Mouse (Mus musculus) heart, embryonic 10.5 days (tissue): ENCODE data around the gene Tbc1d2b. TPM values are rescaled to one million over a fixed set of nuclear protein-coding genes. Genes with fewer than 3 reads are reported as not detected.

Experiments used
- DNase-seq: peaks from one replicate; pipeline ENCODE4 v3.0.0-alpha.2; 2017; ENCODE audit warnings: low spot score
- H3K27ac ChIP-seq: fragments of 300-500 bp; sonication (generic); 2 replicates; pipeline ENCODE4 v1.5.1; 2016; ENCODE audit warnings: mild to moderate bottlenecking
- H3K27me3 ChIP-seq: fragments of 300-500 bp; sonication (generic); 2 replicates; pipeline ENCODE4 v1.6.1; 2016; ENCODE audit warnings: mild to moderate bottlenecking; ENCODE audit not compliant: poor library complexity, insufficient read depth, severe bottlenecking
- H3K36me3 ChIP-seq: fragments of 300-500 bp; sonication (generic); 2 replicates; pipeline ENCODE4 v1.6.1; 2016; ENCODE audit warnings: mild to moderate bottlenecking, moderate library complexity
- H3K4me1 ChIP-seq: fragments of 300-500 bp; sonication (generic); 2 replicates; pipeline ENCODE4 v1.6.1; 2016; ENCODE audit warnings: mild to moderate bottlenecking
- H3K4me3 ChIP-seq: fragments of 300-500 bp; sonication (generic); 2 replicates; pipeline ENCODE4 v1.5.1; 2016; ENCODE audit warnings: mild to moderate bottlenecking, moderate library complexity
- H3K9me3 ChIP-seq: fragments of 300-500 bp; sonication (generic); 2 replicates; pipeline ENCODE4 v1.6.1; 2016; ENCODE audit warnings: mild to moderate bottlenecking, moderate library complexity
- WGBS: fragments of 180-500 bp; shearing (Covaris S2); methylation state at CpG from one replicate; pipeline ENCODE4 v1.1.7; 2016; 5-methylcytosine and 5-hydroxymethylcytosine counted together
- polyA plus RNA-seq: library from polyadenylated mRNA; unstranded; fragments of >200 nt; fragmentation: Nextera tagmentation; extraction: Ambion mirVana; gene quantifications from 2 replicates; pipeline ENCODE4 v1.2.1, GENCODE M21; 2016

The Tbc1d2b gene
- polyA plus RNA-seq, 1 experiment from 2014 or later: 7.2 TPM

GRCm38 (mm10) chr9:90164670-90165453, 105.7 kb downstream of the Tbc1d2b start:
- no peaks in the 10 kb centered on the region for H3K9me3 ChIP-seq

DNA sequence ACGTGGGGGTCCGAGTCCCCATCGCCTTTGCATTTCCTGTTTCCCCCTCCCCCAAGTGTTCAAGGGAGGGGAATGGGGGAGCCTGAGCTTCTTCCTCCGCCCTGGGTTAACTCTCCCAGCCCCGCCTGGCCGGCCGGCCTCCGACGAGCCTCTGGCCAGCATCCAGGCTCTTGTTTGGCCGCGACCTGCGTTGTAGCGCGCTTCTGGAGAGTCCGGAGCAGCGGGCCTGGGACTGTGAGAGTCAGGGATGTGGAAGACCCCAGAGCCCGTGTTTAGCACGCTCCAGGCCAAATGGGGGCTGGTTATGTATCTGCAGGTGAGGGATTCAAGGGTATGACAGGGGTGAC, 106.9 kb downstream of the Tbc1d2b start:
- Histone ChIP-seq H3K4me3 (peak overlapping the region; percentile 77), H3K27ac (peak overlapping the region; percentile 83), H3K36me3 (no peaks in the 10 kb centered on the region), H3K27me3 (peaks cover 18% of the 10 kb centered on the region), H3K4me1 (0 out of 2 replicates have a peak, but pooled peaks cover 12% of the 10 kb centered on the region), H3K9me3 (no peaks in the 10 kb centered on the region)
- 1% methylated on average over 18 of the region's 18 CpGs for WGBS
- DNase-seq: no peak

More at GRCm38 (mm10) chr9:90164670-90165453, 105.7 kb downstream of the Tbc1d2b start:
- Histone ChIP-seq H3K4me3 (no peak overlapping the region), H3K4me1 (0 out of 2 replicates have a peak, but pooled peaks cover 12% of the 10 kb centered on the region), H3K36me3 (no peaks in the 10 kb centered on the region), H3K27me3 (peaks cover 18% of the 10 kb centered on the region), H3K27ac (no peak overlapping the region)
- no peak for DNase-seq
- 70% methylated on average over 4 of the region's 4 CpGs for WGBS

- Histone ChIP-seq H3K4me1 (0 out of 2 replicates have a peak, but pooled peaks cover 12% of the 10 kb centered on the region), H3K27ac (peak within 1 kb of the TSS; percentile 83), H3K36me3 (no peaks in the 10 kb centered on the region), H3K27me3 (peaks cover 18% of the 10 kb centered on the region), H3K9me3 (no peaks in the 10 kb centered on the region), H3K4me3 (peak within 1 kb of the TSS; percentile 77)
- DNase-seq: peak; percentile 85
- WGBS: under 1% methylated on average over 57 of the region's 60 CpGs
These were observed 107.5 kb downstream of the Tbc1d2b start, which contains the start of gene Adamts7 for GRCm38 (mm10) chr9:90162926-90163748. TSS of gene Adamts7 (plus strand) at chr9:90163069.

- Histone ChIP-seq H3K4me1 (0 out of 2 replicates have a peak, but pooled peaks cover 12% of the 10 kb centered on the region), H3K27me3 (peaks cover 18% of the 10 kb centered on the region), H3K9me3 (no peaks in the 10 kb centered on the region), H3K36me3 (no peaks in the 10 kb centered on the region), H3K27ac (peak overlapping the region; percentile 83), H3K4me3 (peak overlapping the region; percentile 77)
- 9% methylated on average over 23 of the region's 29 CpGs for WGBS
- peak; percentile 82 for DNase-seq
These were observed 108.2 kb downstream of the Tbc1d2b start for GRCm38 (mm10) chr9:90162243-90162925.

Other genes starting within 250 kb of the Tbc1d2b start
- gene Ctsh, start 216.7 kb downstream of the Tbc1d2b start, polyA plus RNA-seq: 19.3 and 26.4 TPM in 2 replicates
- gene Morf4l1, start 156.0 kb downstream of the Tbc1d2b start, polyA plus RNA-seq: 430 and 475 TPM in 2 replicates
- 5.6 and 7.0 TPM in 2 replicates for gene Adamts7, start 107.7 kb downstream of the Tbc1d2b start, polyA plus RNA-seq